Mouse (Mus musculus): ENCODE data around the gene Krt42.
"Not testable (repeated sequence)": the region's sequence is repeated elsewhere in the genome, so short reads cannot be mapped to it uniquely, and the experiment has no call there.

The Krt42 gene

GRCm38 (mm10) chr11:100281596-100282544 lies 12.2 kb upstream of the Krt42 start:
- in situ Hi-C loops (cut with MboI, MseI), result loop anchor here (10.0 kb wide), 1 partner anchor 117 kb away; no protein-coding TSS in a partner anchor

GRCm38 (mm10) chr11:100278759-100279158 lies 9.1 kb upstream of the Krt42 start:
- in situ Hi-C loops (cut with MboI, MseI), result no loop called here

- in situ Hi-C loops (cut with MboI, MseI), result no loop called here
These were observed 8.2 kb upstream of the Krt42 start for GRCm38 (mm10) chr11:100277726-100278480.

- in situ Hi-C loops (cut with MboI, MseI), result no loop called here
These were observed 5.8 kb upstream of the Krt42 start for GRCm38 (mm10) chr11:100275466-100275865.

GRCm38 (mm10) chr11:100274719-100275118 lies 5.0 kb upstream of the Krt42 start:
- in situ Hi-C loops (cut with MboI, MseI), result no loop called here

GRCm38 (mm10) chr11:100271878-100272277 lies 2.2 kb upstream of the Krt42 start:
- in situ Hi-C loops (cut with MboI, MseI), result no loop called here

- in situ Hi-C loops (cut with MboI, MseI), result no loop called here
These were observed 7.4 kb downstream of the Krt42 start for GRCm38 (mm10) chr11:100262058-100262980.

GRCm38 (mm10) chr11:100261235-100261605 lies 8.5 kb downstream of the Krt42 start:
- in situ Hi-C loops (cut with MboI, MseI), result no loop called here

GRCm38 (mm10) chr11:100260514-100261234 lies 9.0 kb downstream of the Krt42 start, which contains the start of gene Krt17:
Gene Krt17 (minus strand): TSS chr11:100261029.
- in situ Hi-C loops (cut with MboI, MseI), result no loop called here

GRCm38 (mm10) chr11:100259079-100259478 lies 10.6 kb downstream of the Krt42 start:
- in situ Hi-C loops (cut with MboI, MseI), result no loop called here

GRCm38 (mm10) chr11:100257967-100258366 lies 11.7 kb downstream of the Krt42 start:
- in situ Hi-C loops (cut with MboI, MseI), result no loop called here

GRCm38 (mm10) chr11:100255514-100255913 lies 14.2 kb downstream of the Krt42 start:
- in situ Hi-C loops (cut with MboI, MseI), result no loop called here

- in situ Hi-C loops (cut with MboI, MseI), result no loop called here
These were observed 15.1 kb downstream of the Krt42 start for GRCm38 (mm10) chr11:100254360-100255090.

GRCm38 (mm10) chr11:100248852-100249465 lies 20.7 kb downstream of the Krt42 start, which contains the start of gene Krt16:
Gene Krt16 (minus strand): TSS chr11:100248902.
- in situ Hi-C loops (cut with MboI, MseI), result no loop called here

GRCm38 (mm10) chr11:100246471-100246870 lies 23.2 kb downstream of the Krt42 start:
- in situ Hi-C loops (cut with MboI, MseI), result not testable (repeated sequence)

- in situ Hi-C loops (cut with MboI, MseI), result not testable (repeated sequence)
These were observed 29.4 kb downstream of the Krt42 start for GRCm38 (mm10) chr11:100240272-100240671.

- in situ Hi-C loops (cut with MboI, MseI), result no loop called here
These were observed 47.9 kb downstream of the Krt42 start for GRCm38 (mm10) chr11:100221741-100222140.

GRCm38 (mm10) chr11:100219304-100219703 lies 50.4 kb downstream of the Krt42 start:
- in situ Hi-C loops (cut with MboI, MseI), result no loop called here
